Comparison of ENCODE assay signal across 18 mouse cellular contexts in the genomic region with DNA sequence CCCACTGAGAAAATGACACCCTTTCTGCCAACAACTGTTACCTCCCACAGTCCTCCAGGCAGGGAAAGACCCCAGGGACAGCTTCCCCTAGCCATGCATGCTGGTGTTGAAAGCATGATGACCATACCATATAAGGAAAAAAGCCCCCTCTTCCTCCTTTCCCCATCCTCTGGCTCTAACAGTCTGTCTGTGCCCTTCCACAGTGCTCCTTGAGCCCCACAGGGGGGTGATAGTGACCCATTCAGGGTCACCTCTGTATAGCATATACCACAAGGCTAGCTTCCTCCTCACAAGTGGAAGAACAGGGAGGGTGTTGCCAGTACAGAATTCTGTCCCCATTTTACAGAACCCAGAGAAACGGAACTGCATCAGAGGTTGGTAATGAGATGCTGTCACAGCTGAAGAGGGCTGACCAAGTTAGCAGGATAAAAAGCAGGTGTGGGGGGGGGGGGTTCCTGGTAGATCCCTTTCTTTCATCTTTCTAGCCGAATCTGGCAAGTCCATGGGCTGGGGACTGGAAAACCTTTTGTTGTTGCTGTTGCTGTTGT.
DNase-seq lines count a peak whose midpoint lies in the region; ATAC-seq lines count a peak whose summit lies in the region.
"Had no signal": no experiment of that assay in that cellular context is flagged by ENCODE, and none has a peak within 500 bp of the region (broad histone marks: within the 10 kb centered on the region; RNA-seq: fewer than 3 reads in every experiment).

No protein-coding gene starts in this region.

- peaks cover 16% of the 10 kb centered on the region for H3K4me1 ChIP-seq in forebrain, embryonic 12.5 days
- peaks cover 24% of the 10 kb centered on the region for H3K4me1 ChIP-seq in forebrain, embryonic 13.5 days
- H3K4me1 ChIP-seq in kidney, embryonic 16.5 days (ENCODE audit: insufficient read depth, low read length), result peaks cover 10% of the 10 kb centered on the region
- H3K4me1 ChIP-seq in kidney, embryonic 15.5 days, result peaks cover 12% of the 10 kb centered on the region; the same call in 1 of the 2 replicates

- DNase-seq in retina, embryonic 14.5 days (ENCODE audit: low spot score), result peak; percentile 5
- no peak for DNase-seq in retina, postnatal 1 day
- DNase-seq: adrenal gland, postnatal 10 days; cerebellum, adult 11-12 months; cerebellum, adult 9-10 months; cerebellum, postnatal 36 days; gastrocnemius, postnatal 36 days; heart, adult 18-20 months; heart, postnatal 14 days; kidney, adult 11 months had no signal

- H3K4me2 ChIP-seq in forebrain, embryonic 12.5 days, result no peak overlapping the region
- H3K4me2 ChIP-seq in forebrain, embryonic 13.5 days, result no peak overlapping the region
- no peak overlapping the region for H3K4me2 ChIP-seq in kidney, embryonic 16.5 days (replicated peaks; ENCODE audit: low read depth, low read length)
- H3K4me2 ChIP-seq in kidney, embryonic 15.5 days, result no peak overlapping the region
- H3K4me2 ChIP-seq: embryonic facial prominence, embryonic 13.5 days had no signal

- H3K27me3 ChIP-seq in forebrain, embryonic 12.5 days, result no peaks in the 10 kb centered on the region
- H3K27me3 ChIP-seq in forebrain, embryonic 13.5 days, result no peaks in the 10 kb centered on the region
- no peaks in the 10 kb centered on the region for H3K27me3 ChIP-seq in kidney, embryonic 16.5 days (ENCODE audit: insufficient read depth, low read length)
- no peaks in the 10 kb centered on the region for H3K27me3 ChIP-seq in kidney, embryonic 15.5 days
- H3K27me3 ChIP-seq: embryonic facial prominence, embryonic 13.5 days had no signal

- ATAC-seq in forebrain, embryonic 12.5 days (ENCODE audit: low FRiP score), result no peak
- no peak for ATAC-seq in forebrain, embryonic 13.5 days
- ATAC-seq in kidney, embryonic 16.5 days (ENCODE audit: low FRiP score, low TSS enrichment), result peak; percentile 61
- ATAC-seq in kidney, embryonic 15.5 days (replicated peaks; ENCODE audit: low FRiP score), result no peak; the same call in 1 of the 2 replicates
- no peak for ATAC-seq in erythroblast, adult 5-6 weeks (replicated peaks; ENCODE audit: low FRiP score, poor library complexity, severe bottlenecking)
- ATAC-seq: hindbrain, postnatal 0 days had no signal

- H3K9ac ChIP-seq in forebrain, embryonic 12.5 days, result no peak overlapping the region
- H3K9ac ChIP-seq in forebrain, embryonic 13.5 days, result no peak overlapping the region
- H3K9ac ChIP-seq in kidney, embryonic 16.5 days (replicated peaks; ENCODE audit: low read length), result no peak overlapping the region
- no peak overlapping the region for H3K9ac ChIP-seq in kidney, embryonic 15.5 days
- H3K9ac ChIP-seq: embryonic facial prominence, embryonic 13.5 days had no signal

- 28% methylated on average over 2 of the region's 2 CpGs for WGBS in forebrain, embryonic 12.5 days
- 30% methylated on average over 2 of the region's 2 CpGs for WGBS in forebrain, embryonic 13.5 days
- WGBS in kidney, embryonic 16.5 days, result 43% methylated on average over 2 of the region's 2 CpGs
- 49% methylated on average over 2 of the region's 2 CpGs for WGBS in kidney, embryonic 15.5 days

- H3K36me3 ChIP-seq in forebrain, embryonic 12.5 days (replicated peaks), result no peaks in the 10 kb centered on the region
- no peaks in the 10 kb centered on the region for H3K36me3 ChIP-seq in forebrain, embryonic 13.5 days (ENCODE audit: poor library complexity, severe bottlenecking)
- no peaks in the 10 kb centered on the region for H3K36me3 ChIP-seq in kidney, embryonic 16.5 days (ENCODE audit: insufficient read depth, low read length)
- H3K36me3 ChIP-seq in kidney, embryonic 15.5 days, result no peaks in the 10 kb centered on the region
- H3K36me3 ChIP-seq: embryonic facial prominence, embryonic 13.5 days; heart, embryonic 10.5 days had no signal

- H3K9me3 ChIP-seq in forebrain, embryonic 12.5 days, result no peaks in the 10 kb centered on the region
- H3K9me3 ChIP-seq in forebrain, embryonic 13.5 days (replicated peaks), result no peaks in the 10 kb centered on the region
- no peaks in the 10 kb centered on the region for H3K9me3 ChIP-seq in kidney, embryonic 16.5 days (ENCODE audit: low read length)
- H3K9me3 ChIP-seq in kidney, embryonic 15.5 days (replicated peaks), result no peaks in the 10 kb centered on the region
- H3K9me3 ChIP-seq: embryonic facial prominence, embryonic 13.5 days; heart, embryonic 10.5 days had no signal

- H3K27ac ChIP-seq in forebrain, embryonic 12.5 days, result 0 out of 2 replicates have a peak overlapping the region, but pooled peaks have one; percentile 46
- H3K27ac ChIP-seq in forebrain, embryonic 13.5 days, result no peak overlapping the region
- H3K27ac ChIP-seq in kidney, embryonic 16.5 days (ENCODE audit: low read length), result no peak overlapping the region
- H3K27ac ChIP-seq in kidney, embryonic 15.5 days, result no peak overlapping the region
- H3K27ac ChIP-seq: embryonic facial prominence, embryonic 13.5 days; heart, embryonic 10.5 days; hindbrain, postnatal 0 days had no signal

- H3K4me3 ChIP-seq in forebrain, embryonic 12.5 days (replicated peaks), result no peak overlapping the region
- H3K4me3 ChIP-seq in forebrain, embryonic 13.5 days, result no peak overlapping the region
- H3K4me3 ChIP-seq in kidney, embryonic 16.5 days (ENCODE audit: low read length), result no peak overlapping the region
- H3K4me3 ChIP-seq in kidney, embryonic 15.5 days (replicated peaks), result no peak overlapping the region
- H3K4me3 ChIP-seq: embryonic facial prominence, embryonic 13.5 days; heart, embryonic 10.5 days had no signal
